Mouse (Mus musculus): ENCODE data around the gene Fam110a. TPM values are rescaled to one million over a fixed set of nuclear protein-coding genes. Genes with fewer than 3 reads are reported as not detected.

Gene Fam110a
- total and polyA plus RNA-seq, 3 experiments: 4.3 to 6.6 (median 4.7) TPM

DNA sequence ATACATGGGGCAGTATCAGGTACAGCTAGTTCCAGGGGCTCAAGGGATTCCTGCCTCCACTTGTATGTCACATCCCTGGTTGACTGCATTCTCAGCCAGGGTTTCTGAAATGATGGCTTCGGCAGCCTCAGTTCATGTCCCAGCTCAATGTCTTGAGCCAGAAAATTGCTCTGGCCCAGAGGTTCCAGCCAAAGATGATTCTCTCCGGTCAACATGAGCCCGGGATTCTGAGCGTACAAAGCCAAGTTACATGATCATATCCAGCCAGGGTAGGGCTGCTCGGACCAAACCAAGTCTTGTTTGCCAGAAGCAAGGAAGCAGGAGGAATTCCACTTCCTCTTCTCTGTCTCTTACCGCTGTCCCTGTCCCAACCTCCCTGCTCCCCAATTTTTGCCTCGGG lies 31.7 kb downstream of the Fam110a start:
- Histone ChIP-seq H3K27me3 (ENCODE audit: control insufficient read depth, insufficient read depth, low read length) (no peaks in the 10 kb centered on the region), H3K36me3 (ENCODE audit: control insufficient read depth, insufficient read depth, low read length) (no peaks in the 10 kb centered on the region), H3K4me1 (ENCODE audit: control insufficient read depth, insufficient read depth, low read length) (no peaks in the 10 kb centered on the region; the same call in 1 of the 2 replicates), H3K4me3 (no peak overlapping the region), H3K9ac (ENCODE audit: low read depth, low read length) (no peak overlapping the region), H3K79me2 (replicated peaks; ENCODE audit: control insufficient read depth, insufficient read depth, low read length) (no peaks in the 10 kb centered on the region), H3K27ac (no peak overlapping the region)
- DNase-seq: peak; percentile 23 to 31
- no peak for TF ChIP-seq CTCF (IDR thresholded peaks at IDR 0.05)
- no peak for TF ChIP-seq POLR2A (IDR thresholded peaks at IDR 0.05; ENCODE audit: insufficient read depth, low read depth, low read length)
- no peak for TF ChIP-seq EP300 (IDR thresholded peaks at IDR 0.05; ENCODE audit: insufficient read depth, low read depth, low read length)
- 66% methylated on average over 7 of the region's 7 CpGs for WGBS
- intact Hi-C loops (cut with DNase I): no loop called here

DNA sequence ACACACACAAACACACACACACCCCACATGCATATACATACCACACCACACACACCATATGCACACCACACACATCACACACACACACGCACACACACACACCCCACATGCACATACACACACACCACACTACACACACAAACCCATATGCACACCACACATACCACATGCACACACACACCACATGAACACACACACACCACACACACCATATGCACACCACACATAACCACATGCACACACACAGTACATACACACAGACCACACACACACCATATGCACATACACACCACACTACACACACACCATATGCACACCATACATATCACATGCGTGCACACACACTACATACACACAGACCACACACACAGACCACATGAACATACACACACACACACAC lies 32.4 kb downstream of the Fam110a start:
- H3K27ac ChIP-seq: no peak overlapping the region
- intact Hi-C loops (cut with DNase I): no loop called here
- 98% methylated on average over 2 of the region's 2 CpGs for WGBS
- no peaks in the 10 kb centered on the region for H3K79me2 ChIP-seq (replicated peaks; ENCODE audit: control insufficient read depth, insufficient read depth, low read length)
- no peaks in the 10 kb centered on the region for H3K36me3 ChIP-seq (ENCODE audit: control insufficient read depth, insufficient read depth, low read length)
- no peak for TF ChIP-seq CTCF (IDR thresholded peaks at IDR 0.05)
- no peak for TF ChIP-seq POLR2A (IDR thresholded peaks at IDR 0.05; ENCODE audit: insufficient read depth, low read depth, low read length)
- no peak for TF ChIP-seq EP300 (IDR thresholded peaks at IDR 0.05; ENCODE audit: insufficient read depth, low read depth, low read length)
- H3K27me3 ChIP-seq (ENCODE audit: control insufficient read depth, insufficient read depth, low read length): no peaks in the 10 kb centered on the region
- no peaks in the 10 kb centered on the region; the same call in 1 of the 2 replicates for H3K4me1 ChIP-seq (ENCODE audit: control insufficient read depth, insufficient read depth, low read length)
- H3K9ac ChIP-seq (ENCODE audit: low read depth, low read length): no peak overlapping the region
- no peak for DNase-seq
- no peak overlapping the region for H3K4me3 ChIP-seq

DNA sequence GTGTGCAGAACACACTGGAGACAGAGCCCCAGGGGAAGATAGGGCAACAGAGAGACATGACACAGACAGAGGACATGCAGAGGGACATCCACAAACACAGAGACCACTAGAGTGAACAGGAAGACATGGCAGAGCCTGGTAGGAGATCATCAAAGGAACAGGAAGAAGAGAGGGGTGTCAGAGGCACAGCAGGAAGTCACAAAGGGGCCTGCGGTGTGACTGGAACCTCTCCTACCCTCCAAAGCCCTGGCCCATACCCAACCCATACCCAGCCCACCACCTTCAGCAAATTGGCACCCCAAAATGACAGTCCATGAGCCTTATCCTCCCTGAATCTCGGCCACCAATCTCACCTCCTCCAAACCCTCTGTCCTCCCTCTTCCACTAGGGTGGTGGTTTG lies 35.9 kb downstream of the Fam110a start:
- no peaks in the 10 kb centered on the region for H3K36me3 ChIP-seq (ENCODE audit: control insufficient read depth, insufficient read depth, low read length)
- H3K4me3 ChIP-seq: no peak overlapping the region
- H3K27me3 ChIP-seq (ENCODE audit: control insufficient read depth, insufficient read depth, low read length): no peaks in the 10 kb centered on the region
- H3K27ac ChIP-seq: no peak overlapping the region
- intact Hi-C loops (cut with DNase I): no loop called here
- TF ChIP-seq POLR2A (IDR thresholded peaks at IDR 0.05; ENCODE audit: insufficient read depth, low read depth, low read length): no peak
- no peak for TF ChIP-seq CTCF (IDR thresholded peaks at IDR 0.05)
- TF ChIP-seq EP300 (IDR thresholded peaks at IDR 0.05; ENCODE audit: insufficient read depth, low read depth, low read length): no peak
- DNase-seq: no peak
- H3K9ac ChIP-seq (ENCODE audit: low read depth, low read length): no peak overlapping the region
- H3K79me2 ChIP-seq (replicated peaks; ENCODE audit: control insufficient read depth, insufficient read depth, low read length): no peaks in the 10 kb centered on the region
- H3K4me1 ChIP-seq (ENCODE audit: control insufficient read depth, insufficient read depth, low read length): no peaks in the 10 kb centered on the region; the same call in 1 of the 2 replicates
- 45% methylated on average over 2 of the region's 2 CpGs for WGBS

DNA sequence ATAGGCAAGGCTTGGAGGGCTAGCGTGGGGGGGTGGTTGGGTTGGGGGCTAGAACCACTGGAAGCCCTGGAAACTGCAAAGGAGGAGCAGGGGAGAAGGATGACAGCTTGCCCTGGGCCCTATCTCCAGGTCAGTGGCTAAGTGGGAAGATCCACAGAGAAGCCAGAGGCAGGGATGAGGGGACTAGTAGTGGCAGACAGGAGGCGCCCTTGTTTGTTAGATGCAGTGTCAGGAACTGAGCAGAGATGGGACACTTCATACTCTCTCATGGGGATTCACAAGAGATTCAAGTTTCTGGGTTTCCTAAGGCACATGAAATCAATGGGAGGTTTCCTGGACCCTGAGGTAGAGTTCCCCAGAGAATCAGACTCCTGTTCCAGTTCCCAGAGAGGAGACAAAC lies 38.8 kb downstream of the Fam110a start:
- H3K4me3 ChIP-seq: no peak overlapping the region
- H3K4me1 ChIP-seq (ENCODE audit: control insufficient read depth, insufficient read depth, low read length): peaks cover 2% of the 10 kb centered on the region; the same call in 1 of the 2 replicates
- H3K27ac ChIP-seq: no peak overlapping the region
- no peaks in the 10 kb centered on the region for H3K27me3 ChIP-seq (ENCODE audit: control insufficient read depth, insufficient read depth, low read length)
- intact Hi-C loops (cut with DNase I): loop anchor here (1.0 kb wide), 1 partner anchor 53 kb away; no protein-coding TSS in a partner anchor
- 39% methylated on average over 2 of the region's 2 CpGs for WGBS
- H3K79me2 ChIP-seq (replicated peaks; ENCODE audit: control insufficient read depth, insufficient read depth, low read length): no peaks in the 10 kb centered on the region
- no peaks in the 10 kb centered on the region for H3K36me3 ChIP-seq (ENCODE audit: control insufficient read depth, insufficient read depth, low read length)
- H3K9ac ChIP-seq (ENCODE audit: low read depth, low read length): no peak overlapping the region
- peak; percentile 70; the same call in 1 of the 2 replicates for TF ChIP-seq EP300 (IDR thresholded peaks at IDR 0.05; ENCODE audit: insufficient read depth, low read depth, low read length)
- no peak for TF ChIP-seq POLR2A (IDR thresholded peaks at IDR 0.05; ENCODE audit: insufficient read depth, low read depth, low read length)
- TF ChIP-seq CTCF (IDR thresholded peaks at IDR 0.05): peak; percentile 89
- DNase-seq: peak; percentile 56 to 73

DNA sequence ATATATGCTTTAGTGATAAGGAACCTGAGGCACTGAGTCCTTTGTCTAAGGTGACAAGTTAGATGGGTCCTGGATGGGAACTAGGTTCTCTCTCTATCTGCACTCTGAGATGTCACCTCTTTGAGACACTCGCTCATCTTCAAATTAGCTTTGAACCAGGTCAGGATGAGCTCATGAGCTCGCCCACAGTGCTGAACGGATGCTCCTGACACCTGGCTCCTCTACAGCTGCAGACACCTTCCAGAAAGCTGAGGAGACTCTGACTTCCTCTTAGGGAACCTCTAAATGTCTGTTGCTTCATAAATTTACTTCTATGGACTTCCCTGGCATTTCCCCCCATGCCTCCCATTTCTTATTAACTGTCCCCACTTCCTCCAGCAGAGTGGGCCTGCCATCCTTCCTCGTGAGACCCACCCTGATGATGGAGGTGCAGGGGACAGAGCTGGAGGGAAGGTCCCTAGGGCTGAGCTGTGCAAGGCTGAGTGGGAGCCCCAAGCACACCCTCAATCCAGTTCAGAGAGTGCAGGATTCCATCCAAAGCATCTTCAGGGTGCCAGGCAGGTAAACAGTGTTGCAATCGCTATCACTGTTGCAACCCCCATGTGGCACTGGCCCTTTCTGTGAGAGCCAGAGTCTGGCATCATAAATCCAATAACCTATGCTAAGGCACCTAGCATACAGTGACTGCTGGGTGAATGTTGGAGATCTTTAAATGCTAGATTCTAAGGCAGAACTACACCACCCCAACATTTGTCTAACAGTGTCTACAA lies 40.2 kb downstream of the Fam110a start:
- Histone ChIP-seq H3K27me3 (ENCODE audit: control insufficient read depth, insufficient read depth, low read length) (no peaks in the 10 kb centered on the region), H3K4me1 (ENCODE audit: control insufficient read depth, insufficient read depth, low read length) (peaks cover 2% of the 10 kb centered on the region; the same call in 1 of the 2 replicates), H3K4me3 (no peak overlapping the region), H3K27ac (no peak overlapping the region), H3K36me3 (ENCODE audit: control insufficient read depth, insufficient read depth, low read length) (no peaks in the 10 kb centered on the region), H3K79me2 (replicated peaks; ENCODE audit: control insufficient read depth, insufficient read depth, low read length) (no peaks in the 10 kb centered on the region), H3K9ac (ENCODE audit: low read depth, low read length) (no peak overlapping the region)
- TF ChIP-seq CTCF (IDR thresholded peaks at IDR 0.05): no peak
- TF ChIP-seq EP300 (IDR thresholded peaks at IDR 0.05; ENCODE audit: insufficient read depth, low read depth, low read length): no peak
- TF ChIP-seq POLR2A (IDR thresholded peaks at IDR 0.05; ENCODE audit: insufficient read depth, low read depth, low read length): no peak
- intact Hi-C loops (cut with DNase I): loop anchor here (5.0 kb wide), 1 partner anchor 63 kb away; no protein-coding TSS in a partner anchor
- DNase-seq: no peak
- 60% methylated on average over 5 of the region's 5 CpGs for WGBS

DNA sequence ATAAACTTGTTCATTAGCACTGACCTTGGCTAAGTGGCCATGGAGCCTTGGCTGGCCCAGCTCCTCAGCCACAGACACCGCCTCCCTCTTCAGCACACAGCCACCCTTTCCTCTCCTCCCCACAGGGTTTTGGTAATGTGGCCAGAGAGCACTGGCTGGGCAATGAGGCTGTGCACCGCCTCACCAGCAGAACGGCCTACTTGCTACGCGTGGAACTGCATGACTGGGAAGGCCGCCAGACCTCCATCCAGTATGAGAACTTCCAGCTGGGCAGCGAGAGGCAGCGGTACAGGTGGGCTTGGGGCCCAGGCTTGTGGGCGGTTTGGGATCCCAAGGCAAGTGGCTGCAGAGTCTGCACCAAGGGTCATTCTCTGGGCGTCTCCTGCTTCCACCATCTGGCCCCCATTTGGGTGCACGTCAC lies 41.2 kb downstream of the Fam110a start:
- intact Hi-C loops (cut with DNase I): loop anchor here (5.0 kb wide), 1 partner anchor 61 kb away; no protein-coding TSS in a partner anchor
- TF ChIP-seq POLR2A (IDR thresholded peaks at IDR 0.05; ENCODE audit: insufficient read depth, low read depth, low read length): no peak
- TF ChIP-seq EP300 (IDR thresholded peaks at IDR 0.05; ENCODE audit: insufficient read depth, low read depth, low read length): 0 out of 2 replicates have a peak, but pooled peaks have one; percentile 41
- 0 out of 2 replicates have a peak, but pooled peaks have one; percentile 18 for TF ChIP-seq CTCF (IDR thresholded peaks at IDR 0.05)

More for the DNA sequence above, 41.2 kb downstream of the Fam110a start:
- 46% methylated on average over 11 of the region's 11 CpGs for WGBS
- H3K27ac ChIP-seq: no peak overlapping the region
- H3K27me3 ChIP-seq (ENCODE audit: control insufficient read depth, insufficient read depth, low read length): no peaks in the 10 kb centered on the region
- H3K9ac ChIP-seq (ENCODE audit: low read depth, low read length): no peak overlapping the region
- H3K4me1 ChIP-seq (ENCODE audit: control insufficient read depth, insufficient read depth, low read length): peaks cover 2% of the 10 kb centered on the region; the same call in 1 of the 2 replicates
- H3K79me2 ChIP-seq (replicated peaks; ENCODE audit: control insufficient read depth, insufficient read depth, low read length): no peaks in the 10 kb centered on the region
- peak; percentile 79 to 86 for DNase-seq
- H3K4me3 ChIP-seq: no peak overlapping the region
- H3K36me3 ChIP-seq (ENCODE audit: control insufficient read depth, insufficient read depth, low read length): no peaks in the 10 kb centered on the region

Measured in heart, adult 2 months (tissue).